Mouse (Mus musculus) mesoderm, embryonic 11.5 days (tissue): Measurements from ENCODE around the gene Lgals1.

Source experiments
- DNase-seq: peaks from one replicate; pipeline ENCODE4 v3.0.0-alpha.2; 2012; ENCODE audit warnings: low read depth, low spot score

Lgals1 gene

DNA sequence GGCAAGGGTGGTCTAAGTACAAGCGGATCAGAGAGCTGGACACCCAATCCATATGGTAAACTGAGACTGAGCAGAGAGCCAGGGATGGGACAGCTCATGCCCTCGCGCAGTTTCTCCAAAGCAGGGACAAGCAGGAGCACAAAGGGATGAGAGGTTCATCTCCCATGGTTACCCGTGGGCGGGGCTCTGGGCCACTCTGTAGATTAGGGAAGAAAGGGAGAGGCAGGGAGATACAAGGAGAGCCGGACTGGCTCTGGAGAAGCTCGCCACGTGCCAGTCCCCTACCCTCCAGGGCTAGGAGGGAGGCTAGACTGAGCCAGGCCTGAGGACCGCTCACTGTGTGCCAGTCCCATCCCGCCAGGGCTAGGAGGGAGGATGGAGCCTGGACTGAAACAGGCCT lies 10.8 kb downstream of the Lgals1 start:
- no peak for DNase-seq

DNA sequence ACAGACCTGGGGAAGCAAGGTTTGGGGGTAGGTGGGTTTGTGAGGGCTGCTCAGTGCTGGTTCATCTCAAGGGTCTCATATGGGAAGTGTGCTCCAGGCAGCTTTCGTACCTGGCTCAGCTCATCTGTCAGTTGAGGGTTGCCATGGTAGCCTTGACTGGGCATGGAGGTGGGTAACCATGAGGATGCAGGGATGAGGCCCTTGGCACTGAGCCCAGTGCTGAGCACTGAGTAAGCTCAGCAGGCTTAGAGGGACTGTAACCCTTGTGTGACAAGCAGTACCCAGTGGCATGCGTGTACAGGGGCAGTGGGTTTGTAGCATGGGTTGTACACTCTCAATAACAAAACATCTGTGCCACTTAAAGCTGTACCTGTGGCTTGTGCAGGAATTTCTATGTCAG lies 11.4 kb downstream of the Lgals1 start:
- DNase-seq = no peak

GRCm38 (mm10) chr15:78940325-78940724 lies 13.8 kb downstream of the Lgals1 start:
- no peak for DNase-seq

DNA sequence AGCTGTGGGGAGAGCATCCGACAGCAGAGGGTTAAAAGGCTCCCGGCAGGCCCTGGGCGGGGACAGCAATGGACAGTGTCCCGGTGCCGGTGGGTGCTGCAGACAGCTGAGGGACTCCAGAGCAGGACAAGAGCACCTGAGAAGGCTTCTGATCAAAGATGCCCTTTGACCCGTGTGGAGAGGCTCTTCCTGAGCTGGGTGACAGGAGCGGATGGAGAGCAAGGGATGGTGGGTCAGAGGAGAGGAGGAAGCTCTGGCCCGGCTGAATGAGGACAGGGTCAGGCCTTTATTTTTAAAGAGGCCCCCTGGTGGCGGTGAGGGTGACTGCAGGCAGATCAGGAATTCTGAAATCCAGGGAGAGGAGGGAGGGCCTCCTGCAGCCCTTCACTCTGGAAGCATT lies 16.1 kb downstream of the Lgals1 start:
- DNase-seq = peak; percentile 80

DNA sequence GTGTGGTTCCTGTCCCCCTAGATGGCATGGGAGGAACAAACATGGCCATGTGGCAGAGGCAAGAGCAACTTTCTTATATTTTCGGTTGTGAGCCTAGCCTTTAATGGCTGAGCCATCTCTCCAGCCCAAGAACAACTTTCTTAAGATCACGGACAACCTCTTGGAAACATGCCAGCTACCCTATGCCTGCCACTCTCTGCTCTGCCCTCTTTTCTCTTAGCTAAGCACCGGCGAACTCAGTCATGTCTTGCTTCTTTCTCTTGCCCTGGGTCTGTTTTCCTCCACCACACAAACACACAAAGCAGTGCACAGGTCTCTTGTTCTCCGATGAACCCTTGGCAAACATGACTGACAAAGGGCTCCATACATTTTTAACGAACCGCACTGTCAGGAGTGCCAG lies 19.7 kb downstream of the Lgals1 start:
- no peak for DNase-seq

DNA sequence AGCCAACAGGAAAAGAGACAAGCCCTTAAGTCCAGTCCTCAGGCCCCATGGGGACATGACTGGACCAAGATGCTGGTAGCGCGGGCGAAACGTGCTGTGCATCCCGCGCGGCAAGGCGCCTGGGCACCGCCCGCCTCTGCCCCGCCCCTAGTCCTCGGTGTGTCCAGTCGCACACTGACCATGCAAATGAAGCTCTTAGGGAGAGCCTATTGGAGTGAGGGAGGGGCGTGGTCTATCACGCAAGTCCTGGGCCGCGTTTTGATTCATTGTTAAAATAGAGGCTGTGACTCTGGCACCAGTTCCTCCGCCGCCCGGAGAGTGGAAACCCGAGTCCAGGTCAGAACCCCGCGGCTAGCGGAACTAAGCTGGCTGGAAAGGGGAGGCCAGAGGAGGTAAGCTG lies 21.1 kb downstream of the Lgals1 start, which contains the start of gene Triobp:
Triobp (plus strand) TSS at position 68 of the 400 bp plus-strand sequence.
- peak; percentile 93 for DNase-seq

- no peak for DNase-seq
These were observed 21.7 kb downstream of the Lgals1 start for GRCm38 (mm10) chr15:78948152-78948725.

- no peak for DNase-seq
These were observed 22.4 kb downstream of the Lgals1 start for GRCm38 (mm10) chr15:78948883-78949282.

DNA sequence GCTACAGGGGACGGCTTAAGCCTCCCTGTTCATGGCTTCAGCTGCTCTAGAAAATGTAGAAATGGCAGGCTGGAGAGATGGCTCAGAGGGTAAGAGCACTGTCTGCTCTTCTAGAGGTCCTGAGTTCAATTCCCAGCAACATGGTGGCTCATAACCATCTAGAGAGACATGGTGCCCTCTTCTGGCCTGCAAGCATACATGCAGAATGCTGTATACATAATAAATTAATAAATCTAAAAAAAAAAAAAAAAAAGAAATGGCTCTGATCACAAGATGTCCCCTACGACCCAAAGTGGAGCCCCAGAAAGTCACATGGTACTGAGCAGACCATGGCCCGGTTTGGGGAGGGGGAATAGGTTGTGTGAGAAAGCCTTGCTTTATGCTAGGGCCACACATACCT lies 29.1 kb downstream of the Lgals1 start:
- DNase-seq = no peak

- DNase-seq = no peak
These were observed 29.8 kb downstream of the Lgals1 start for GRCm38 (mm10) chr15:78956351-78956750.

DNA sequence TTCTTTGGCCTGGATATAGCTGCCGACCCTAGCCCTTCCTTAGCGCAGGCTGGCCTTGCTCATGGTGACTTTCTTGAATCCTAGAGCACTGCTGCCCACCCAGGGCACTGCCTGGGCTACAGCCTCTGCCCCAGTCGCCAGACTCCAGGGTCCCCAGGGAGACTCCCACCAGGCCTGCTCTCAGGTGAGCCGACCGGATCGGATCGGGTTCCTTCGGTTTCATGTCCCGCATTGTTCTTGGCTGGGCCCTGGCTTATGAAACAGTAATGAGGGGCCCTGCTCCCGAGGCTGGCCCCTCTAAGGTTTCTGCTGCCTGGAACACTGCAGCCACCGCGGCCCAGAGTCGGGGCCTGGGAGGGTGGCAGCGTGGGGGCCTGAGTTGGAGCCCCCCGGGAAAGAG lies 30.5 kb downstream of the Lgals1 start:
- no peak for DNase-seq

GRCm38 (mm10) chr15:78959537-78959936 lies 33.0 kb downstream of the Lgals1 start:
- DNase-seq = no peak

GRCm38 (mm10) chr15:78960088-78960487 lies 33.6 kb downstream of the Lgals1 start:
- DNase-seq = no peak

DNA sequence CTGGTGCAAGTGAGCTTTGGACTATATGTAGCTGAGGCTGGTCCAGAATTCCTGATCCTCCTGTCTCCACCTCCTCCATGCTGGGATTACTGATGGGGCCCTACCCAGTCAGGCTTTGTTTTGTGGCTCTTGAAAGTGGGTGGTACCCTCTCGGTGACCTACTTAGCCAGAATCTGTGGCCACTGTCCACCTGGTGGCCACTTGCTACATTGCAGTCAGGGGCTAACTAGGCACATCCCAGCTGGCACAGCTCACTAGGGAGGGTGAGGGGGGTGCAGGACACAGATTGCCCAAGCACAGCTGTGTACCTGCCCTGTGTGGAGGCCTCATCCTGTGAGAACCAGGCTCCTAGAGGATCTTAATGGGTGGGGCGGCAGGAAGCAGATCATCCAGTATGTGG lies 36.4 kb downstream of the Lgals1 start:
- DNase-seq = peak; percentile 77

GRCm38 (mm10) chr15:78971626-78972025 lies 45.1 kb downstream of the Lgals1 start:
- no peak for DNase-seq

- no peak for DNase-seq
These were observed 47.4 kb downstream of the Lgals1 start for GRCm38 (mm10) chr15:78973950-78974349.

DNA sequence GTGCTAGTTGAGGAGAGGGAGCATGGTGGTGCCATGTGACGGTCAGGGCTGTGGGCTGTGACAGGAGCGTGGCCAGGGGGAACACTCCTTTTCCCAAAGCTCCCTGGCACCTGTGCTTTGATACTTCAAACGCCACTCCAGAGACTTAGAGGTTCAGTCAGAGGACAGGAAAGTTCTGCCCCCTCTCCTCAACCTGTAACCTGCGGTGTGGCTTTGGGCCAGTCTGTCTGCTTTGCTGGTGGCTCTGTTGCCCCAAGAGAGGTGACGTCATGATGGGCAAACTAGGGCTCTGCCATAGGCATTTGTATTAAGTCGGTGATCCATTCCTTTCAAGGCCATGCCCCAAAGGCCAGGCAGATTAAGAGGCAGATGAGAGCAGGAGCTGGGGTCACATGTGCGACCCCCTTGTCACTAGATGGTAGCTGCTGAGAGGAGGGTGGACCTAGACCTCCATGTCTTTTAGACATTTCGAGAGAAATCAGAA lies 51.2 kb downstream of the Lgals1 start:
- DNase-seq = no peak

DNA sequence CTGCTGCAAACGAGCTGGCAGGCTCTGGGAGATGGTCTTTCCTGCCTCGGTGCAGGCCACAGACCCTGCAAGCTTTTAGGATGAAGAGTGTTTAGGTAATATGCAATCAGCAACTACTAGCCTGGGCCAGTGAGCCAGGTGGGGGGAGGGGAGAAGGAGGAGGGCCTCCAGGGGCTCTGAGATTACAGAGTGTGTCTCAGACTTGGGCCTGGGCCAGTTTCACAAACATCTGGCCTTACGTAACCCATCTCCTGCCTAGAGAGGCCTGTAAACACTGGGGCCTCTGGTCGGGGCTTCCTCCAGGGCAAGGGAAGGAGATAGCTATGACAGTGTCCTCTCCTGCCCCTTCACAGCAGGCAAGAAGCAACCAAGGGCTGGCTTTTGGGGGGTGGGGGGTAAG lies 52.4 kb downstream of the Lgals1 start:
- DNase-seq = peak; percentile 62
